Mouse (Mus musculus) hindbrain, postnatal 0 days (tissue): ENCODE measurements around the gene Dnajb14. TPM values are rescaled to one million over a fixed set of nuclear protein-coding genes. Genes with fewer than 3 reads are reported as not detected.

Experiments used
- ATAC-seq: fragments of 200-750 bp; cut with Nextera tagmentation; 2 replicates; pipeline ENCODE4 v1.8.0; 2017; ENCODE audit warnings: mild to moderate bottlenecking, moderate TSS enrichment, moderate library complexity
- DNase-seq: peaks from one replicate; pipeline ENCODE4 v3.0.0-alpha.2; 2015; ENCODE audit warnings: low spot score
- H3K27ac ChIP-seq: fragments of 300-500 bp; sonication (generic); 2 replicates; pipeline ENCODE4 v1.5.1; 2014; ENCODE audit warnings: mild to moderate bottlenecking
- H3K27me3 ChIP-seq: fragments of 300-500 bp; sonication (generic); 2 replicates; pipeline ENCODE4 v1.6.1; 2014; ENCODE audit warnings: low read length, mixed read lengths; ENCODE audit not compliant: insufficient read depth
- H3K36me3 ChIP-seq: fragments of 300-500 bp; sonication (generic); 2 replicates; pipeline ENCODE4 v1.6.1; 2014; ENCODE audit warnings: low read length, mixed read lengths; ENCODE audit not compliant: insufficient read depth
- H3K4me1 ChIP-seq: fragments of 300-500 bp; sonication (generic); 2 replicates; pipeline ENCODE4 v1.6.1; 2014; ENCODE audit warnings: antibody characterized with exemption, low read length, mixed read lengths; ENCODE audit not compliant: insufficient read depth
- H3K4me2 ChIP-seq: fragments of 300-500 bp; sonication (generic); 2 replicates; pipeline ENCODE4 v1.6.1; 2014; ENCODE audit warnings: low read depth, mild to moderate bottlenecking, low read length, moderate library complexity, mixed read lengths
- H3K4me3 ChIP-seq: fragments of 300-500 bp; sonication (generic); 2 replicates; pipeline ENCODE4 v1.5.1; 2014; ENCODE audit warnings: low read length
- H3K9ac ChIP-seq: fragments of 300-500 bp; sonication (generic); replicated peaks from 2 replicates; pipeline ENCODE4 v1.6.1; 2014; ENCODE audit warnings: mild to moderate bottlenecking, low read length, moderate library complexity, mixed read lengths
- H3K9me3 ChIP-seq: fragments of 300-500 bp; sonication (generic); 2 replicates; pipeline ENCODE4 v1.6.1; 2016; ENCODE audit warnings: low read length, mixed read lengths
- CTCF ChIP-seq: IDR thresholded peaks from 2 replicates; pipeline ENCODE4 v1.5.1; 2016; ENCODE audit warnings: antibody characterized with exemption, control low read depth, low read depth
- WGBS: fragments of 180-500 bp; shearing (Covaris S2); extraction: QIAGEN DNeasy Blood & Tissue Kit; methylation state at CpG from one replicate; pipeline ENCODE4 v1.1.7; 2014; 5-methylcytosine and 5-hydroxymethylcytosine counted together
- polyA plus RNA-seq: library from polyadenylated mRNA; unstranded; fragments of >200 nt; fragmentation: Nextera tagmentation; extraction: Ambion mirVana; gene quantifications from 2 replicates; pipeline ENCODE4 v1.2.1, GENCODE M21; 2015
- total RNA-seq: library from RNA; depleted of rRNA; stranded (reverse); fragments of >200 nt; gene quantifications from 2 replicates; pipeline ENCODE4 v1.2.3, GENCODE M21; 2014

Gene Dnajb14
- total and polyA plus RNA-seq, 2 experiments from 2014 or later, result 19.2 to 22.5 TPM

DNA sequence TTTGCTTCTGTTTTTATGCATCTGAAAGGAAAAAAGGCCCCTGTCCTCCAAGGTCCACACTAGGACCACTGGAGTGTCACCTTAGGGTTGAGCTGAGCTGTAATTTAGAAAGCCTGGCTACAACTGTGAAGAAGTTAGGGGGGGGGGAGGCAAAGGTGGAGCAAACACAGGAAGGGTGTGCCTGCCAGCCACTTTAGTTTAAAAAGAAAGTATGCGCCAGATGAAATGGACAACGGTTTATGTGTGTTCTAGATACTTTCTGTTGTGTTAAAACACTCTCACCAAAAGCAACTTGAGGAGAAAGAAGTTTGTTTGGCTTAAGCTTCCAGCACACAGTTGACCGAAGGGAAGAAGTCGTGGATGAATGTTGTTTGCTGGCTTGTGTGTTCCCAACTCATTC, 33.8 kb upstream of the Dnajb14 start:
- DNase-seq, result no peak
- no peak overlapping the region for H3K4me2 ChIP-seq
- no peak overlapping the region for H3K9ac ChIP-seq
- no peaks in the 10 kb centered on the region for H3K36me3 ChIP-seq
- no peak for TF ChIP-seq CTCF
- no peaks in the 10 kb centered on the region for H3K4me1 ChIP-seq
- H3K9me3 ChIP-seq, result no peaks in the 10 kb centered on the region
- no peak for ATAC-seq
- no peak overlapping the region for H3K27ac ChIP-seq
- no peak overlapping the region for H3K4me3 ChIP-seq
- H3K27me3 ChIP-seq, result no peaks in the 10 kb centered on the region
- 93% methylated on average over 4 of the region's 4 CpGs for WGBS

DNA sequence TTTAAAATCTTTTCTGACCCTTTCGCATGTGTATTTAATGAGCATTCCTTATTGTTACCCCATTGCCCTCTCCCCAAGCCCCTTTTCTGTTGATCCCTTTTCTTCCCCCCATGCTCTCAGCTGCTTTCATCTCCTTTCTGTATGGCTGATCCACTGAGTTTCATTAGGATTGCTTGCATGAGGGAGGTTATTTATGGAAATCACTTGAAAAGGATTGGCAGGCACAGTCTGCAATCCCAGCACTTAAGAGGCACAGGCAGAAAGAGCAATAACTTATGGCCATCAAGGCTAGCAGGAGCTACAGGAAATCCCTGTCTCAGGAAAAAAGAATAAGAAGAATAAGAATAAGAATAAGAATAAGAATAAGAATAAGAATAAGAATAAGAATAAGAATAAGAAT, 30.9 kb upstream of the Dnajb14 start:
- Histone ChIP-seq H3K36me3 (no peaks in the 10 kb centered on the region), H3K9ac (no peak overlapping the region)
- WGBS, result 87% methylated on average over 1 of the region's 1 CpGs

DNA sequence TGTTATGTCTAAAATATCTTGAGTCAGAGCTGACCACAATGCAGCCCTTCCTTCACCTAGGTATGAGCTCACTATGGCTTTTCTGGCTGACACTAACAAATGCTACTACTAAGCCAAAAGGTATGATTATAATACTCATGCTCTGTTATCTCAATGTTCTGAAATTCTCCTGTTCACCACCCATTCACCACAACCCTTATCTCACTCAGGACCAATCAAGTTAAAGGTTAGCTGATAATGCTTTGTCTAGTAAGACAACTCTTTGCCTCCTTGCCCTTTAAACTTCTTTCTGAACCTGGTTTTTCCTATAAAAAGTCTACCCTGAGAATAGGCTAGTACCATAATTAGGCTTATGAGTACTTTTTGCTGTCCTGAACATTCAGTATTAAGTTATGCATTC, 29.3 kb upstream of the Dnajb14 start:
- ATAC-seq (no peak), DNase-seq (no peak)
- no peaks in the 10 kb centered on the region for H3K27me3 ChIP-seq
- no peak overlapping the region for H3K4me3 ChIP-seq
- H3K4me2 ChIP-seq, result no peak overlapping the region
- no peaks in the 10 kb centered on the region for H3K36me3 ChIP-seq
- H3K4me1 ChIP-seq, result no peaks in the 10 kb centered on the region
- no peaks in the 10 kb centered on the region for H3K9me3 ChIP-seq
- TF ChIP-seq CTCF, result no peak
- no peak overlapping the region for H3K9ac ChIP-seq
- no peak overlapping the region for H3K27ac ChIP-seq

More for the DNA sequence above, 30.9 kb upstream of the Dnajb14 start:
- no peak for TF ChIP-seq CTCF
- no peak overlapping the region for H3K4me3 ChIP-seq
- no peak overlapping the region for H3K27ac ChIP-seq
- no peak overlapping the region for H3K4me2 ChIP-seq
- no peaks in the 10 kb centered on the region for H3K9me3 ChIP-seq
- DNase-seq (no peak), ATAC-seq (no peak)
- no peaks in the 10 kb centered on the region for H3K4me1 ChIP-seq
- no peaks in the 10 kb centered on the region for H3K27me3 ChIP-seq

DNA sequence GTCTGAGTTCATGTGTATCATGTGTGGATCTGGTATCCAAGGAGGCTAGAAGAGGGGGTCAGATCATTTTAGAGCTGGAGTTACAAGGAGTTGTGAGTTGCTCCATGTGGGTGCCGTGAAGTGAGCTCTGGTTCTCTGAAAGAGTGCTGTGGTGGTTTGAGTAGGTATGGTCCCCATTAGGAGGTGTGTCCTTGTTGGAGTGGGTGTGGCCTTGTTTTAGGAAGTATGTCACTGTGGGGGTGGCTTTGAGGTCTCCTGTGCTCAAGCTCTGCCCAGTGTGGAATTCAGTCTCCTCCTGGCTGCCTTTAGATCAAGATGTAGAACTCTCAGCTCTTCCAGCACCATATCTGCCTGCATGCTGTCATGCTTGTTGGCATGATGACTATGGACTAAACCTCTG, 24.5 kb upstream of the Dnajb14 start:
- Histone ChIP-seq H3K4me3 (no peak overlapping the region), H3K9ac (no peak overlapping the region), H3K4me2 (no peak overlapping the region), H3K9me3 (no peaks in the 10 kb centered on the region), H3K4me1 (no peaks in the 10 kb centered on the region), H3K27ac (no peak overlapping the region), H3K27me3 (no peaks in the 10 kb centered on the region), H3K36me3 (no peaks in the 10 kb centered on the region)
- 90% methylated on average over 1 of the region's 1 CpGs for WGBS
- no peak for DNase-seq
- ATAC-seq, result no peak
- no peak for TF ChIP-seq CTCF

DNA sequence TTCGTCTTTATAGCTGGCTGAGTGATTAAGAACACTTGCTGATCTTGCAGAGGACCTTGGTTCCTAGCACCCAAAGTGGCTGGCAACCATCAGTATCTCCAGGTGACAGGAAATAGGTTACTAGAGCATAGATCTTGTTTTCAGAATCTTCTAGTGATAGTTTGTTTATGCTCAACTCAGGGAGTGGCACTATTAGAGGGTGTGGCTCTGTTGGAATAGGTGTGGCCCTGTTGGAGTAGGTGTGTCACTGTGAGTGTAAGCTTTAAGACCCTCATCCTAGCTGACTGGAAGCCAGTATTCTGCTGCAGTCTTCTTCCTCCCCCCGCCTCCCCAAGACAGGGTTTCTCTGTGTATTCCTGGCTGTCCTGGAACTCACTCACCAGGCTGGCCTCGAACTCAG, 23.2 kb upstream of the Dnajb14 start:
- Histone ChIP-seq H3K36me3 (no peaks in the 10 kb centered on the region), H3K27ac (no peak overlapping the region), H3K4me2 (no peak overlapping the region), H3K4me1 (no peaks in the 10 kb centered on the region), H3K4me3 (no peak overlapping the region), H3K9ac (no peak overlapping the region), H3K27me3 (no peaks in the 10 kb centered on the region), H3K9me3 (no peaks in the 10 kb centered on the region)
- 91% methylated on average over 3 of the region's 3 CpGs for WGBS
- ATAC-seq, result no peak
- DNase-seq, result no peak
- TF ChIP-seq CTCF, result no peak

DNA sequence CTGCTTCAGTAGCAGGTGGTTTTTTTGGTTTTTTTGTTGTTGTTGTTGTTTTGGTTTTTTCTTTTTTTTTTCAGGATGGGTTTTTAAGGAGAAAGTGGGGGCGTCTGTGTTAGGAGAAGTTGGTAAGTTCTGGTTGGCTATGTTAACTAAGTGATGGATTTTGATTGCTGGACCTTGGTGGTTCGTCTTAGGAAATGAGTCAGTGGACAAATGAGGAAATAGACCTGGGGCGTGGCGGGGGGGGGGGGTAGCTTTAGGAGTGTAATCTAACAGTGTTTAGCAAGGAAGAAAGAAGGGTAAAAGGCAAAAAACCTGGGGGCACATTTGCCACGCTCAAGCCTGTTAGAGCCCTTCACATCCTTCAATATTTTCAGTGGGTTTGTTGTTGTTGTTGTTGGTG, 20.9 kb upstream of the Dnajb14 start:
- H3K4me3 ChIP-seq, result no peak overlapping the region
- DNase-seq, result no peak
- no peak overlapping the region for H3K9ac ChIP-seq
- H3K36me3 ChIP-seq, result no peaks in the 10 kb centered on the region
- H3K4me1 ChIP-seq, result no peaks in the 10 kb centered on the region
- 84% methylated on average over 5 of the region's 5 CpGs for WGBS
- H3K9me3 ChIP-seq, result no peaks in the 10 kb centered on the region
- H3K27me3 ChIP-seq, result no peaks in the 10 kb centered on the region
- no peak for ATAC-seq
- TF ChIP-seq CTCF, result no peak
- H3K27ac ChIP-seq, result no peak overlapping the region
- no peak overlapping the region for H3K4me2 ChIP-seq

DNA sequence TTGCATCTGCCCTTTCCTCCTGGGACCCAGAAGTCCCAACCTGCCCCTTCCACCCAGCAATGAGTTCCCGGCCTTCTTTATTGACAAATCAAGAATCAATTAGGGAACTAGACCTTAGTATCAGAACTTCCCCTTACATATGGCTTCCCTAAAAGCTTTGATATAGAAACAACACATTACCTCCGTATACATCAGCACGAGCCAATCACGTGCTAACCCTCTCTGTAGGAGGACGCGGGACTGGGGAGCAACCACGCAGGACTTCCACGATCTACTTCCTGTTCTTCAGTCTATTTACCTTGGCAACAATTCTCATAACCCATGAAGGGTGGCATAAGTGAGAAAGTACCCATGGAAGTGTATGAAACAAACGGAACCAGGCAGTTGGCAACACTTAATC, 19.1 kb upstream of the Dnajb14 start:
- H3K27ac ChIP-seq, result no peak overlapping the region
- no peaks in the 10 kb centered on the region for H3K36me3 ChIP-seq
- H3K9me3 ChIP-seq, result no peaks in the 10 kb centered on the region
- ATAC-seq, result no peak
- H3K4me3 ChIP-seq, result no peak overlapping the region
- no peak for TF ChIP-seq CTCF
- no peak overlapping the region for H3K9ac ChIP-seq
- no peak overlapping the region for H3K4me2 ChIP-seq
- no peaks in the 10 kb centered on the region for H3K27me3 ChIP-seq
- DNase-seq, result no peak
- WGBS, result 89% methylated on average over 9 of the region's 9 CpGs
- no peaks in the 10 kb centered on the region for H3K4me1 ChIP-seq
